In the genomic region with DNA sequence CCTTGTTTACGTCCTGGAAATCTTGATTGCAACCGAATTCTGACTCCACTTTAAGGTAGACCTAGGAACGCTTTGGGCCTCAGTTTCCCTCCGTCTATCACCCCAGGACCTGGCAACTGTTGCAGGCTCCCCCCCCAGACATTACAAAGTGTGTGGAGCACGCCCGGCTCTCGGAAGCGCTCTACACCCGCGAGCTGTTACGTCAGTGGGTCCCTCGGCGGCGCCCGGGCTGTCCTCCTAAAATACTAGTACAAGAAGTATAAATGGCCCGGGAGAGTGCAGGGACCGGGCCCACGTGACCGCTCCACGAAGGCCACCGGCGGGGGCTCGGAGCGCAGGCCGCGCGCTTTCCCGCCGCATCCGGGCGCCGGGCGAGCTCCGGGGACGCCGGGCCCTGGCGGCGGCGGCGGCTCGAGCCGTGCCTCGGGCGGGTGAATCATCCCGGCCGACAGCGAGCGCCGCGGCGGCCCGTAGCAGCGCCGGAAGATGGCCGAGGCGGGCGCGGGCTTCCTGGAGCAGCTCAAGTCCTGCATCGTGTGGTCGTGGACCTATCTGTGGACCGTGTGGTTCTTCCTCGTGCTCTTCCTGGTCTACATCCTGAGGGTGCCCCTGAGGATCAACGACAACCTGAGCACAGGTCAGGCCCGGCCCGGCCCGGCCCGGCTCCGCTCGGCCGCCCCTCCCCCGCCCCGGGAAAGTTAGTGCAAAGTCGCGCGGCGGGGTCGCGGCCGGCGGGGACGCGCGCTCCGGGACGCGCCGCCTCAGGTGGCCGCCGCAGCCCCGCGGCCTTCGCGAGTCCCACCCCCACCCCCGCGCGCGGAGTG, we compare ENCODE assay signal across 1 mouse cellular context.
TF ChIP-seq lines count a peak whose summit lies in the region.

No protein-coding gene starts in this region.

TF ChIP-seq in MEL, 35 proteins besides CTCF, POLR2A, EP300 and RAD21 (continued from another document):
- TF ChIP-seq UBTF (IDR thresholded peaks at IDR 0.05; ENCODE audit: borderline replicate concordance, insufficient read depth, low read depth, low read length) (no peak), ZMIZ1 (IDR thresholded peaks at IDR 0.05; ENCODE audit: low read depth, low read length) (0 out of 2 replicates have a peak, but pooled peaks have one; percentile 17), CHD1 (IDR thresholded peaks at IDR 0.05; ENCODE audit: low read depth, low read length) (no peak), GATA1 (IDR thresholded peaks at IDR 0.05; ENCODE audit: low read depth, low read length) (no peak), MAZ (IDR thresholded peaks at IDR 0.05; ENCODE audit: low read depth, low read length) (0 out of 2 replicates have a peak, but pooled peaks have one; percentile 29), ETS1 (IDR thresholded peaks at IDR 0.05; ENCODE audit: low read depth, low read length) (no peak), SIN3A (IDR thresholded peaks at IDR 0.05; ENCODE audit: low read length) (peak; percentile 77), HCFC1 (IDR thresholded peaks at IDR 0.05; ENCODE audit: low read depth, low read length) (no peak), TAL1 (IDR thresholded peaks at IDR 0.05; ENCODE audit: low read length) (no peak), ZKSCAN1 (IDR thresholded peaks at IDR 0.05; ENCODE audit: low read depth, low read length) (no peak), CHD2 (IDR thresholded peaks at IDR 0.05; ENCODE audit: low read length) (no peak), GABPA (IDR thresholded peaks at IDR 0.05; ENCODE audit: low read depth, low read length) (no peak), USF1 (IDR thresholded peaks at IDR 0.05; ENCODE audit: low read depth, low read length) (peak; percentile 90), ZNF384 (IDR thresholded peaks at IDR 0.05; ENCODE audit: low read depth, low read length) (no peak), SMC3 (IDR thresholded peaks at IDR 0.05; ENCODE audit: low read depth, low read length) (0 out of 2 replicates have a peak, but pooled peaks have one; percentile 2), TCF12 (IDR thresholded peaks at IDR 0.05; ENCODE audit: low read depth, low read length) (no peak), NELFE (IDR thresholded peaks at IDR 0.05; ENCODE audit: low read depth, low read length) (peak; percentile 67), ZC3H11A (IDR thresholded peaks at IDR 0.05; ENCODE audit: low read depth, low read length) (no peak), MAFK (IDR thresholded peaks at IDR 0.05; ENCODE audit: borderline replicate concordance, low read depth, low read length) (no peak), RCOR1 (IDR thresholded peaks at IDR 0.05; ENCODE audit: low read depth, low read length) (no peak), E2F4 (IDR thresholded peaks at IDR 0.05; ENCODE audit: borderline replicate concordance, low read depth, low read length) (peak; percentile 48; the same call in 1 of the 2 replicates), BHLHE40 (IDR thresholded peaks at IDR 0.05; ENCODE audit: borderline replicate concordance, low read depth, low read length) (no peak; the same call in 1 of the 2 replicates), MYB (IDR thresholded peaks at IDR 0.05; ENCODE audit: low read depth, low read length) (no peak), KAT2A (conservative IDR thresholded peaks at IDR 0.05; ENCODE audit: low read depth, low read length) (no peak), MYC (IDR thresholded peaks at IDR 0.05; ENCODE audit: low read depth, low read length) (peak; percentile 53; the same call in 1 of the 2 replicates)
